Mouse (Mus musculus): Measurements from ENCODE around the gene Srp54c.

Srp54c gene

GRCm38 (mm10) chr12:55311841-55312240, 81.9 kb downstream of the Srp54c start:
- DNase-seq (ENCODE audit: low spot score): no peak

All from spleen, adult 12 weeks (tissue).